In the genomic region with DNA sequence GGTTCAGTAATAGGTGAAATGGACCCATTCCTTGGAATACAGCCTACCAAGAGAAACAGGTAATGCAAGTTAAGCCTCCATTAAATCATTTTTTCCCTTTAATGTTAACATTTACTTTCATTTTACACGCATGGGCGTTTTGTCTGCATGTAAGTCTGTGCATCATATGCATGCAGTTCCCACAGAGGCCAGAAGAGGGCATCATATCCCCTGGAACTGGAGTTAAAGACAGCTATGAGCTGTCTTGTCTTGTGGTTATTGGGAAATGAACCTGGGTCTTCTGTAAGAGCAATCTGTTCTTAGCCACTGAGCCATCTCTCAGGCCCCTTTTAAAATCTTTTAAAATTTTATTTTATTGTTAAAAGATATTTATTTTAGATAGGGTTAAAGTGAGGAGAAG, we compare ENCODE assay signal across 9 mouse cellular contexts. TPM values are rescaled to one million over a fixed set of nuclear protein-coding genes. Genes with fewer than 3 reads are reported as not detected.
A peak's percentile ranks its signal among the peaks of the same experiment; 100 is the strongest.
DNase-seq lines count a peak whose midpoint lies in the region; ATAC-seq and TF ChIP-seq lines count a peak whose summit lies in the region.
"Had no signal": no experiment of that assay in that cellular context is flagged by ENCODE, and none has a peak within 500 bp of the region (broad histone marks: within the 10 kb centered on the region; RNA-seq: fewer than 3 reads in every experiment).

No protein-coding gene starts in this region.

- no peak overlapping the region for H3K27ac ChIP-seq in heart, adult 2 months
- H3K27ac ChIP-seq in cerebellum, adult 2 months (ENCODE audit: insufficient read depth, low read length), result no peak overlapping the region
- H3K27ac ChIP-seq: limb, embryonic 13.5 days had no signal

- no peak for TF ChIP-seq POLR2A in heart, adult 2 months (IDR thresholded peaks at IDR 0.05; ENCODE audit: insufficient read depth, low read depth, low read length)
- TF ChIP-seq POLR2A in cerebellum, adult 2 months (IDR thresholded peaks at IDR 0.05; ENCODE audit: borderline replicate concordance, insufficient read depth, low read length), result no peak

- peak; percentile 54 for ATAC-seq in megakaryocyte progenitor cell, adult 5-6 weeks (replicated peaks; ENCODE audit: poor library complexity)

- H3K79me2 ChIP-seq in heart, adult 2 months (replicated peaks; ENCODE audit: control insufficient read depth, insufficient read depth, low read length), result no peaks in the 10 kb centered on the region

- H3K9ac ChIP-seq in heart, adult 2 months (ENCODE audit: low read depth, low read length), result no peak overlapping the region
- H3K9ac ChIP-seq: limb, embryonic 13.5 days had no signal

- no peak overlapping the region for H3K4me3 ChIP-seq in heart, adult 2 months
- H3K4me3 ChIP-seq in cerebellum, adult 2 months (replicated peaks; ENCODE audit: insufficient read depth, low read depth, low read length), result no peak overlapping the region
- H3K4me3 ChIP-seq: limb, embryonic 13.5 days had no signal

- no peaks in the 10 kb centered on the region for H3K36me3 ChIP-seq in heart, adult 2 months (ENCODE audit: control insufficient read depth, insufficient read depth, low read length)

- H3K27me3 ChIP-seq in heart, adult 2 months (ENCODE audit: control insufficient read depth, insufficient read depth, low read length), result no peaks in the 10 kb centered on the region
- H3K27me3 ChIP-seq in cerebellum, adult 2 months (ENCODE audit: control insufficient read depth, insufficient read depth, low read length), result no peaks in the 10 kb centered on the region
- H3K27me3 ChIP-seq: limb, embryonic 13.5 days had no signal

- TF ChIP-seq EP300 in heart, adult 2 months (IDR thresholded peaks at IDR 0.05; ENCODE audit: insufficient read depth, low read depth, low read length), result no peak

- H3K4me1 ChIP-seq in heart, adult 2 months (ENCODE audit: control insufficient read depth, insufficient read depth, low read length), result no peaks in the 10 kb centered on the region
- H3K4me1 ChIP-seq in cerebellum, adult 2 months (ENCODE audit: control insufficient read depth, insufficient read depth, low read length), result no peaks in the 10 kb centered on the region
- H3K4me1 ChIP-seq: limb, embryonic 13.5 days had no signal

- DNase-seq in heart, adult 2 months, result peak in 1 of 2 experiments; percentile 25
- DNase-seq in heart, postnatal 25 days (ENCODE audit: low spot score), result no peak
- peak; percentile 49 for DNase-seq in lung, postnatal 36 days
- no peak for DNase-seq in lung, postnatal 25 days (ENCODE audit: low spot score)
- DNase-seq in MEL-GATA-1-ER (ENCODE audit: extremely low read depth, low read depth), result peak; percentile 22
- DNase-seq in cerebellum, adult 2 months, result no peak
- no peak for DNase-seq in frontal cortex, postnatal 10 days (ENCODE audit: low spot score in 2 of 2)

- intact Hi-C loops in heart, adult 2 months (cut with DNase I), result no loop called here
- intact Hi-C loops in heart, postnatal 25 days (cut with DNase I), result loop anchor here (5.0 kb wide), 1 partner anchor 256 kb away; no protein-coding TSS in a partner anchor

- 97% methylated on average over 2 of the region's 2 CpGs for WGBS in heart, adult 2 months
- 95% methylated on average over 2 of the region's 2 CpGs for WGBS in cerebellum, adult 2 months

- TF ChIP-seq CTCF in heart, adult 2 months (IDR thresholded peaks at IDR 0.05), result peak; percentile 76
- TF ChIP-seq CTCF in cerebellum, adult 2 months (IDR thresholded peaks at IDR 0.05; ENCODE audit: borderline replicate concordance, insufficient read depth, low read depth, low read length), result no peak; the same call in 1 of the 2 replicates

RNA-seq across cellular contexts. Expression of gene Ippk, which starts 29.7 kb away (rescaled TPM):
- total RNA-seq in heart, adult 2 months (2021), result 1 to 10 TPM; 6.7 to 7.3 TPM
- 4.3 and 6.9 TPM in 2 replicates for polyA plus RNA-seq in heart, adult 2 months (2012; rRNA removed)
- total RNA-seq in heart, postnatal 25 days (2021), result 1 to 10 TPM; 5.6 to 6.4 TPM
- 4.6 and 5.1 TPM in 2 replicates for total RNA-seq in megakaryocyte progenitor cell, adult 5-6 weeks (2015)
- 12.1 and 15.3 TPM in 2 replicates for total RNA-seq in megakaryocyte progenitor cell, adult 5-6 weeks (2017)
- polyA plus RNA-seq in cerebellum, adult 2 months (2012; rRNA removed), result 11.3 and 12.8 TPM in 2 replicates

RNA-seq across cellular contexts. Expression of gene Bicd2, which starts 50.0 kb away (rescaled TPM):
- 10 to 100 TPM; 72.4 to 77.6 TPM for total RNA-seq in heart, adult 2 months (2021)
- 44.5 and 64.2 TPM in 2 replicates for polyA plus RNA-seq in heart, adult 2 months (2012; rRNA removed)
- total RNA-seq in heart, postnatal 25 days (2021), result 10 to 100 TPM; 74.7 to 76.9 TPM
- 9.7 and 10.9 TPM in 2 replicates for total RNA-seq in megakaryocyte progenitor cell, adult 5-6 weeks (2015)
- total RNA-seq in megakaryocyte progenitor cell, adult 5-6 weeks (2017), result 17.1 and 21.5 TPM in 2 replicates
- polyA plus RNA-seq in cerebellum, adult 2 months (2012; rRNA removed), result 50.6 and 50.7 TPM in 2 replicates

Comparison
In these comparisons a context has a peak if more than half of its experiments do, and no peak if none do; other contexts are left out.
1. DNase-seq: peak in lung, postnatal 36 days (single experiment) and MEL-GATA-1-ER (single experiment); none in heart, postnatal 25 days (single experiment), lung, postnatal 25 days (single experiment), cerebellum, adult 2 months (0 of 2) and frontal cortex, postnatal 10 days (0 of 2).